Mouse (Mus musculus): ENCODE measurements around the gene Aqp7. TPM values are rescaled to one million over a fixed set of nuclear protein-coding genes. Genes with fewer than 3 reads are reported as not detected.

Gene Aqp7
- total RNA-seq (2023), result not detected

GRCm38 (mm10) chr4:41047524-41048271 is at the start of gene Aqp7:
Gene Aqp7 (minus strand): TSS chr4:41048139.

Other genes starting within 250 kb of the Aqp7 start
- 10 to 100 TPM; 81.8 to 81.9 TPM for gene B4galt1, start 194.1 kb downstream of the Aqp7 start, total RNA-seq (2023)
- gene Spink4, start 128.1 kb downstream of the Aqp7 start, total RNA-seq (2023), result not detected
- gene Bag1, start 99.8 kb downstream of the Aqp7 start, total RNA-seq (2023), result 10 to 100 TPM; 70.6 to 79.1 TPM
- gene Chmp5, start 99.7 kb downstream of the Aqp7 start, total RNA-seq (2023), result 10 to 100 TPM; 28.3 to 36.3 TPM
- gene Nfx1, start 77.2 kb downstream of the Aqp7 start, total RNA-seq (2023), result 10 to 100 TPM; 93.8 to 94.6 TPM
- 10 to 100 TPM; 59.6 to 67.0 TPM for gene Aqp3, start 50.0 kb upstream of the Aqp7 start, total RNA-seq (2023)
- 10 to 100 TPM; 72.5 to 81.9 TPM for gene Nol6, start 76.3 kb upstream of the Aqp7 start, total RNA-seq (2023)
- gene Ube2r2, start 87.6 kb upstream of the Aqp7 start, total RNA-seq (2023), result 10 to 100 TPM; 77.0 to 79.0 TPM
- 10 to 100 TPM; 64.8 to 74.1 TPM for gene Ubap2, start 227.0 kb upstream of the Aqp7 start, total RNA-seq (2023)